Mouse (Mus musculus) embryo, embryonic 11 days (tissue): Measurements from ENCODE around the gene Srsf1.

Experiments
- DNase-seq: peaks from one replicate; pipeline ENCODE4 v3.0.0-alpha.2; 2015

Gene Srsf1

DNA sequence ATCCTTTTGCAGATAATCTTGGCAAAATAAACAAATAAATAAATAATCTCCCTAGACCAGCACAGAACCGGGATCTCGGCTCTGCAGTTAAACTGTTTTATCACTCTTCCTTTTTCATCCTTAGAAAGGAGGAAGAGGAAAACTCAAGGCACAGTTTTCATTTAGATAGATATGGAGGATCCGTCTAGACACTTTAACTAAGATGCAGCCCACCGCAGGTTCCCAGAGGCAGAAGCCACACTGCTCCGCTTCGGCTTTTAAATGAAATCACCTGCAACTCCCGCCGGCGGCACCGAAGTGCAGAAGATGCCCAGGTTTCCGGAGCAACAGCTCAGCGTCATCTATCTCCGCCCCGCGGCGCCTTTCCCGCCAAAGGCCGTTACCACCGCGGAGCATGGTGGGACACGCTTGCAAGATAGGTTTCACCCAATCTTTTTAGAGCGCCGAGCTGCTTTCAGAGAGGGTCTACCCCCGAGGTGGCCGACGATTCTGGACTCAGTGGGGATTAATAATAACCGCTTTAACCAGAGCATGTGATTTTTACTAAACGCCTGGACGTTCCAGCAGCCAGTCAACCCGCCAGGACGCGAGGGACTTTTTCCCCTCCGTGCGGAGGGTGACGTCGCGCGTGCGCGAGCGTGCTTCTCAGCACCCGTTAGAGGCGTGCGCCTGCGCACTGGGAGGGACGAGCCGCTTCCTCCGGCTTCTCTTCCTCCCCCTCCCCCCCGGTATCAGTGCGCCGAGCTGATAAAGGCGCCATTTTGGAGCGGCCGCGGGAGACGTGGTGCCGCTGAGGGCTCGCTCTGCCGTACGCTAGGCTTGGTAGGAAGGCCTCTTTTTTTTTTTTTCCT is at the start of gene Srsf1:
Srsf1 (plus strand) TSS at position 430 of the 851 bp plus-strand sequence.
- peak; percentile 100 for DNase-seq

DNA sequence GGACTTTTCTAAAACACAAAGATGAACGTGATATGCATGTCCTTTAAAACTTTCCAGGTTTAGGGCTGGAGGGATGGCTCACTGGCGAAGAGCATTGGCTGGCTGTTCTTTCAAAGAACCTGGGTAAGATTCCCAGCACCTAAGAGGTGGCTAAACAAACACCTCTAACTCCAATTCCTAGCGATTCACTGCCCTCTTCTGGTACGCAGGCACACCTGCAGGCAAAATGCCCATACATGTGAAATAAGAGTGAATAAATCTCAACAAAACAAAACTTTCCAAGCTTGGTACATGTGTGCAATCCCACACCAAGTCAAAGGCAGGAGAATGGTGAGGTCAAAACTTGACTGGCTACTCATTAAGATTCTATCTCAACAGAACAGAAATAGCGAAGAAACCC is 47.4 kb upstream of the Srsf1 start:
- no peak for DNase-seq

DNA sequence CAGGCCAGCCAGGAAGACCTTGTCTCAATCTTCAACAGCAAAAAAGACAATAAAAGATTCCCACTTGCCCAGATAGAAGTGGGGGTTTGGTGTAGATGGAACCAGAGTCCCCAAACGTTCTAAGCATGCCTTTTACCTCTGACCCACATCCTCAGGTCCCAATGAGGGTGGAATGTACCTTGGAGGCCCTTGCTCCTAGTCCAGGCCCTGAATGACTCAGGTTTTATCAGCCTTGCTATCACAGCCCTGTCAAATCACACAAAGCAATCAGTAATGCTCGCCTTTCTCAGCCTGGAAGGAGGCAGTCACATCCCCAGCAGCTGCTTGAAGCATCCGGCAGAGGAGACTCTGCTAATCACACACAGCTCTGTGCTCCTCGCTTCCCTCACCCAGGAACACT is 44.4 kb upstream of the Srsf1 start:
- DNase-seq = no peak

DNA sequence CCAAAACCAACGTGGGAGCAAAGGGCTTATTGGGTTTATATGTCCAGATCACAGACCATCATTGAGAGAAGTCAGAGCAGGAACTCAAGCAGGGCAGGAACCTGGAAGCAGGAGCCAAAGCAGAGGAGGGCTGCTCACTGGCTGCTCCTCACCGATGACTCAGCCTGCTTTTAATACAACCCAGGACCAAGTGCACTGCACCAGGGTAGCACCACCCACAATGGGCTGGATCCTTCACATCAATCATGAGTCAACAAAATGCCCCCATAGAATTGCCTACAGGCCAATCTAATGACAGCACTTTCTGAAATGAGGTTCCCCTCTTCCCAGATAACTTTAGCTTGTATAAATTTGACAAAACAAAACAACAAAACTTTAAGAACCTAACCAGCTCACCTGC is 43.0 kb upstream of the Srsf1 start:
- DNase-seq = no peak

DNA sequence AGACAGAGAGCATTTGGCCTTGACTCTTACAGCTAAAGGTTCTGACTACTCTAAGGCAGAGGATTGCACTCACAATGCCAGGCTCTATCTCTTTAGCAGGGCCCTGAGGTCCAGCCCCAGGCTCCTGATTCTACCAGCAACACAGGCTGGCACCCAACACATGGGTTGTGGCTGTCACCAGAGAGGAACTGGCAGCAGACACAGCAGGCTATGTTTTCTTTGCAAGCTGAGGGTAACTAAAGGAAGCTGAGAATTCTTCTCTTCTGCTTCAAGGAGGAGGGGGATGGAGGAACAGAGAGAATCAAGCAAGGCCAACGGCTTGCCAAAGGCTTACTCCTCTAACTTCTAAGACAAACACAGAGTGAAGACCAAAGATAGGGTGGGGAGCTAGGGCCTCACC is 38.5 kb upstream of the Srsf1 start:
- DNase-seq = no peak

DNA sequence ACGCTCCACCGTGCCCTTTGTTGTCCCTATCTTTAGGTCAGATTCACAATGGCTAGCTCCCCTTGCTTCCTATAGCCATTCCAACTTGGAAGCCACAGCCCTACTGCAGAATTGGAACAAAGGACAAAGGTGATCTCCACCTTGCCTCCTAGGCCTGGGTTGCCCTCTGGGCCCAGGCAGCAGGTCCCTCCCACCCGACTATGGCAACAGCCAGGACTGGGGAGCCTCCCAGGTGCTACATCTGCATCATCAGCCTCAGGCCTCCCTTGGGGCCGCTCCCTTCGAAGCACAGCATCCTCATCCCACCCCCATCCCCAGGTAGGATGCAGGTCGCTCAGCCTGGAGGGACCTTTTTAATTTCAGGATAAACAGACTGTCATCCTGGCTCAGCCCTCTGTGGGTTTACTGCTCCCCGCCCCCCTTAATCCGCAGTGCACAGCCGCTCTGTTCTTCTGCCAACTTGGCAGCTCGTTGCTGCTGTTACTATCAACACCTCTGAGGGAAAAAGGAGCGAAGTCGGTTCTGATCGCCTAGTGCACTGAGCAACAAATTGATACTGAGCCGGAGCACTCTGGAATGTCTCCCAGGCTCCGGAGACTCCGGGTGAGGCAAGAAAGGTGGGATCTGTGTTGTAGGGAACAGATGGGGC is 37.5 kb upstream of the Srsf1 start:
- DNase-seq = peak; percentile 12

DNA sequence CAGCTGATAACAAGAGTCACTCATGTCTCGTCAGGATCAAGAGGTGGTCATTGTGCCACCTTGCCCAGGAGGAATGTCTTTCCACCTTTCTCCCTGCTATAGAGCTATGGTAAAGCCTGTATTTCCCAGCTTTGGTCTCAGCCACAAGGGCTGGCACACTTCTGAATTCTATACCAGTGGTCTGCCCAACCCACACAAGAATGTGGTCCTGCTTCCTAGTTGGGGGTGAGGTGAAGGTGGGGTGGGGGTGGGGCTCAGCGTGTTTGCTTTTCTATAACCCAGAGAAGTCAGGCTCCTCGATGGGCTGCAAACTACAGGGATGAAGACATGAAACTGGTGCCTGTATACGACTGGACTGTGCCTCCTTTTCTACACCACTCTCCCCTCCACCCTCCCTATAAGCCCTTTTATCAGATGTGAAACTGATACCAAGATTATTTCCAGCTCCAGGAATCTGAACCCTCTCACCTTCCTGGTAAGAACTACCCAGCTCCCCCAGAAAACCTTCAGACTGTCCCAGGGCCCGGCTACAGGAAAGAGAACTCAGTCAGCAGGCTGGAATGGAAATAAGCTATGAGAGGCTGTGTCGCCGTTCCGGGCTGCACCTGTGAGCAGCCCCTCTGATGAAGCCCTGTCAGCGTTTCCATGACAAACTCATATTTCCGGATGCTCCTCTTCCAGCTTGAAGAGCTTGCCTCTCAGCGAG is 35.8 kb upstream of the Srsf1 start:
- no peak for DNase-seq

DNA sequence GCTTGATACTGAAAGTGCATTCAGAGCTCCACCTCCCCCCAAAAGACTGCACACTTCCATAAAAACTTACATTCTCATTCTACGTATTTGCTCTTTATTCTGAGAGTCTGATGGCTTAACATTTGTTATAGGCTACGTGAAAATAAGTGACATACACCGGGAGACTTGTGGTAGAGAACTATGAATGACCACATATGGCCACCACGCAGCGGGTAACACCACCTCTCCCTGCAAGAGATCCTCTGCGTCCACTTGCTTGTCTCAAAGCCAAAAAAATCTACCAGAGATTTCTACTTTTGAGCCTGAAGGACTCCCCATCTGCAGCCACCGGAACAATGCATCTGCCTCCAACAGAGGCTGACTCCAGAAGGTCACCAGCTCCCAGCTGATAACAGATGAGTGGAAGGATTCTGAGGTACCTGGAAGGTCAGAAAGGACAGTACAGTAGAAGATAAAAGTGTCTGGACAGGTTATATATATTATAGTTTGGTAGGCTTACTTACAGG is 35.2 kb upstream of the Srsf1 start:
- DNase-seq = no peak

DNA sequence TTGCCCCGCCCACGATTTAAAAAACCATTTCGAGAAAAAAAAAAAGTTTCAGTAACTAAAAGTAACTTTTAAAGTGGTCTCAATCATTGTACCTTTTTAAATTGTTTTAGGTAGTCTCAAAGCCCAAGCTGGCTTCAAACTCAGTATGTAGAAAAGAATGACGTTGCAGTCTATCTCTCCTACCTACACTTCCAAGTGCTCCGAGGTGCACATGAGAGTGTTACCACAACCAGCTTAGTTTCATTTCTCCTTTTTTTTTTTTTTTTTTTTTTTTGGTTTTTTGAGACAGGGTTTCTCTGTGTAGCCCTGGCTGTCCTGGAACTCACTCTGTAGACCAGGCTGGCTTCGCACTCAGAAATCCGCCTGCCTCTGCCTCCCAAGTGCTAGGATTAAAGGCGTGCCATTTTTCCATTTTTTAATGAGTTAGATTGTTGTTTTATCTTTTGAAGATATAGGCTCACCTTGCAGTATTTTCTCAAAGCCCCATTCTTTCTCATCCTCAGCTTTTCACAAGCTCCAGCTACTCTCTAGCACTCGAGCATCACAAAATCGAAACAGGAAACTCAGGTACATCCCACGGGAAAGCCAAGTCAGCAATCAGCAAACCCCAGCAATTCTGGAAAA is 34.4 kb upstream of the Srsf1 start:
- DNase-seq = no peak

DNA sequence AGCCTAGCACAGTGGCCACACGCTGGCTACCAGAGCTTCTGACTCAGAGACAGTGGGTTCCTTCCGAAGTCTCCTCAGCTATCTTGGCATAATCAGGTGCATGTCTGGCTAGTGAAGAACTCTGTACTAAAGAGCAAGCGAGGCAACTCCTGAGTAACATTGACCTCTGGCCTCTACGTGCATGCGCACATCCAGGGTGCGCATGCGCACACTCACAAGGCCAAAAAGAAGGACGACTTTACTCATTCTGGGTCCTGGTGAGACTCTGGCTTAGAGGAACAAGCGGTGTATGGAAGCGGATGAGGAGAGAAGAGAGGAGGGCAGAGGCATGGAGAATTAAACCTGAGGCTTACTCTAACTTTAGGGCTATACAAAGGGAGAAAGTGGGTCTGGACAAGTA is 33.5 kb upstream of the Srsf1 start:
- DNase-seq = no peak

DNA sequence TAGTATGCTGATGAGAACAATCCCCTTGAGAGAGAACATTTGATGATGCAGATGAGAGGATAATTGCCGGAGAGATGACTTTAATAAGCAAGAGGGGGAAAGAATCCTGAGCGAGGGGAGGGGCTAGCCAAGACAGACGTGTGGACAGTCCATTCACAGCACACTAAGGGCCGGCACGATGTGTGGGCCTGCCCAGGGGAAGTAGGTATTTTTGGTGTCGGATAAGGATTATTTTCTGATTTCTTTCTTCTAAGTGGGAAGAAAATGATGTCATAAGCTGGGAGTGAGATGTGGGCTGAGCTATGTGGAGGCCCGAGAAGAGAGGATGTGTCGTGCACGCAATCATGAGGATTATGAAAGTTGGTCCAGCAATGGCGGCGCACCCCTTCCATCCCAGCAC is 32.0 kb upstream of the Srsf1 start:
- no peak for DNase-seq

DNA sequence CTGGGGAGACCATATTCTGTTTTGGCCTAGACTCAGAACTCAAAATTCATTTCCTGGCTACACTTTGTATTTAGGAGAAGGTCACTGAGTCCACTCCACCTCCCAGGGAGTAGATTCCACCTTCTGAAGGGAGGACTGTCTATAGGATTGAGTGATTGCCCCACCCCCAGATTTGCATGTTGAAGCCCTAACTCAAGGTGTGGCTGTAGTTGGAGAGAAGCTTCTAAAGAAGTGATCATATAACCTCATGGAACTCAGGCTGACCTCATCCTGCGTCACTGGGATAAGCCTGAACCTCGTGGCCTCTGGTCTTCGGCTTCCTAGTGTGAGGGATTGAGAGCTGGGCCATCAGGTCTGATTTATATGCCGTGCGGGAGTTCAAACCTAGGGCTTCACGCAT is 31.4 kb upstream of the Srsf1 start:
- no peak for DNase-seq

DNA sequence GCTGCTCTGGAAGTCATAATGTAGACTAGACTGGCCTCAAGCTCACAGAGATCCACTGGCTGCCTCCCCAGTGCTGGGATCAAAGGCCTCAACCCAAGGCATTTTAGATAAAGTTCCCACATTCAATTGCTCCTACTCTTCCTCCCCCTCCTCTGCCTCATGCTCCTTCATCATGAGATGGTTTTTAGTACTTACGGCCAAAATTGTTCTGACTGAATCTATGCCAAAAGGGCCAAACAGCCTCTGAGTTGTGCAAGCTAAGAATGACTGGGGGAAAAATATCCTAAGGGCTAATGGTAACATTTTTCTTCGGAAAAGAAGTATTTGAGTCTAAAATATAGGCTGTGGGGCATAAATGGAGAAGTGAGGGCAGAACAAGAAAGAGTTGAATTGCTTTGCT is 23.2 kb upstream of the Srsf1 start:
- no peak for DNase-seq

DNA sequence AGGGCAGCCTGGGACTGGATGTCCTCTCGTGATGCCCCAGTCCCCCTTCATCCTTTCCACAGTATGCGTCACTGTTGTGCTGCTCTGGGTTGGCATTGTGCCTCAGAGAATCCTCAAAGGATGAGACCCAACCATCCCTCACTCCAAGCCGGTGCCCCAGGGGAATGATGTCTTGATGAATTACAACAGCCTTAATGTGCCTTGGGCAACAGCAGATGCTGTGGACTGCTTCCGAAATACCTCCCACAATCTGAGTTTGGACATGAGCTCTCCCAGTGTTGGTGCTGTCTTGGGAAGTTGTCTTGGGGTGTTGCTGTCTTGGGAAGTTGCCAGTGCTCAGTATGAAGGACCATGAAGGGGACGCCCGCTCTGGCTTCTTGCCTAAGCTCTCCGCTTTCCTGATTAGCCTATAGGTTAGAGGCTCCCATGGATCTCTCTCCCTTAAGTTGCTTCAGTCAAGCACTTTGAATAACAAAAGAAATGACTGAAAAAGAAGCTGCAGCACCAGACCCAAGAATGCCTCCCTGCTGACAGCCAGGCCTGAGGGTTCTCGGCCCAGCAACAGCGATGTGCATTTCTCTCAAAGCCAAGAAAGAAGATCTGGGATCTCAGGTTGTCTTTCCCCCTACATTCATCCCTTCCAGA is 19.7 kb upstream of the Srsf1 start:
- DNase-seq = peak; percentile 24

DNA sequence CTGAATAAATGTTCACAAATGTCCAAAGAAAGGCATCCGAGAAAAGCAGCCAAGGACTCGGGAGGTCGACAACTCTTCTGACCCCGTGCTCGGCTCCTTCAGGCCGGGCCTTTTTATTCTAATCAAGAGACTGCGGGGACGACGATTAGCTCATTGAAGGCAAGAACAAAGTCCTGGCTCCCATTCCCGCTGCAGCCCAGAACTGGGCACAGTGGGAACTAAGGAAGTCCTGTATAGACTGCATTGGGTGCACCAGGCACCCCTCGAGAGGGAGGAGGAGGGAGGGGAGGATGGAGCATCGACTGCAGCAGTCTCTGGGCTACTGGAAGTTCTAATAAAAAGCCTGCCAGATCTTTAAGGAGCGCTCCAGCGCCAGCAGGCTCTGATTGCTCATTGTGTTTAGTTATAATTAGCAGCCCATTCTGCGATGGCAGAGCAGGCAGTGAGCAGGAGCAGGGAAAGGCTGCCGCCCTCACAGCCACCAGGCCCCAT is 18.9 kb upstream of the Srsf1 start:
- DNase-seq = peak; percentile 43

DNA sequence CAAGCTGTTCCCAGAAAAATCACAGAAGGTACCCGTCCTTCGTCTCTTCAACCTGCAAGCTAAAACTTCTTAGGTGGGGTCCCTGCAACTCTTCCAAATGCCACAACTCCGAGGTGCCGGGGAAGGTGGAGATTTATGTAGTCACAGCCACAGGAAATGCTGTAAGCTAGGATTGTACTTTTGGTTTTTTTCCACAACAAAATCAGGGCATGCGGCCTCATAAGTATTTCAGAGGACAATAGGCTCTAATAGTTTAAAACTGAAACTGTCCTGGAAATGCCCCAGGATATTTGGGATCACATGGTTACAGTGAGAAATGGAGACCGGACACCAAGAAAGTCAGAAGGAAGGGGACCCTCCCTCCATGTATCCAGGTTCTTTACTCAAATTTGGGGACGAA is 17.0 kb upstream of the Srsf1 start:
- DNase-seq = no peak

DNA sequence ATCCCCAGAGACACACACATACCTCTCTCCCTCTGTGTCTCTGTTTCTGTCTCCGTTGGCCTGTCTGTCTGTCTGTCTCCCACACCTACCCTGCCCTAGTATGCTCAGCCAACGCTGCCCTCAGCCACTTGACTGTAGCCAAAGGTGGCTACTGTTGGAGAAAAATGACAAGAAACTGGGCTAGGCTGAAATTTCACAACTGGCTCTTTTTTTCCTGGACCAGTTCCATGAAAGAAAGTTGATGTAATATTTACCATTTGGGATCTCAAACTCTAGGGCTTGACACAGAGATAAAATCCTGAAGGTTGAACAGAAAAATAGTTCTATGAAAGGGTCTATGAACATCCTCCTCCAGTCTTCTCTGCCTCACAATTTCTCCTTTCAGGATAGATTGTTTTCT is 16.3 kb upstream of the Srsf1 start:
- no peak for DNase-seq

DNA sequence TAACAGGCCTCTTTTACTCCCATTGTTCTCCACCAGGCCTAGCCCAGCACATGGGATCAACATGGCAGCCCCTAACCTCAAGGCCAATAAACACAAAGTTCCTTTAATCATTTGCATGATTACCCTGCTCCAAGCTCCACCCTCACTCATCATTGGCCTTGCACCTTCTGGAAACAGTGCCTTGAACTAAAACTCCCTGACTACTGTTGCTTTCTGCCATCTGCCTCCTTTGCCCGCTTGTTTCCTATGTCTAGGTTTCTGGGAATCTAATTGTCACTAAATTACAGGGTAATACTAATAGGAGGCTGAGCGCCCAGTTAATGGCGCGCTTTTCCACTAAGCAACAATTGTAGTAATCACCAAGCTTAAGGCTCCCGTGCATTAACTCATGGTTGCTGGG is 15.4 kb upstream of the Srsf1 start:
- no peak for DNase-seq

DNA sequence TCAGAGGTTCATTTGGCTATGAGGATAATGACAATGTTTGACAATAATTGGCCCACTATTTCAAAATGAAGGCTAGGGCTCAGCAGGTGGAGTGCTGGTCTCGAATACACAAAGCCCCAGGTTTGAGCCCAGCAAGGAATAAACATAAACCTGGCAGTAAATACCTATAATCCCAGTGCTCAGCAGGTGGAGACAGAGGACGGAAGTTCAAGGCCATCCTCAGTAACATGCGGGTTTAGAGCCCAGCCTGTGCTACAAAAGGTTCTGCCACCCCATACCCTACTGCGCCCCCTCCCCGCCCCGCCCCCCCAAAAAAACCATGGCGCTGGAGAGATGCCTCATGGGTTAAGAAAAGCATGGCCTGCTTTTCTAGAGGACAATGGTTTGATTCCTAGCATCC is 11.2 kb upstream of the Srsf1 start:
- no peak for DNase-seq

DNA sequence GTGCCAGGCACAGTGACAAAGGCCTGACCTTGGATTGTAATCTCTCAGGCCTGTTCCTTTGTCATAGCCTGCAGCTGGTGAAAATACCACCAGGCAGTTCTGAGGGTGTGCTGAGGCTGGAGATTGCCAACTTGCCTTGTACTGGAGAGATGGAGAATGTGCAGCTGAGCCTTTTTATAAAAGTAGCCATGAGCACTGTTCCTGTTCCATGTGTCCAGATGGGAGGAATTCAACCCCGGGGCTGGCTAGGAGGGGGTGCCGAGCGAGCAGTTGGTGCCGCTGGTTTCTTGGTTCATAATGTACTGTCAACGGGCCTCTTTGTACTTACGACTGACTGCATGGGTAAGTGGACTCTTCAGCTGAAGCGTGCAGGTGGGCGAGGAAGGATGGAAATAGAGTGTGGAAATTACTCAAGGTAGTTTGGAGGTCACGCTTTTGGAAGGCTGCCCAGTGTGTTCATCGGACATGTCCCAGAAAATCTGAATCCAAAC is 10.4 kb upstream of the Srsf1 start:
- no peak for DNase-seq

DNA sequence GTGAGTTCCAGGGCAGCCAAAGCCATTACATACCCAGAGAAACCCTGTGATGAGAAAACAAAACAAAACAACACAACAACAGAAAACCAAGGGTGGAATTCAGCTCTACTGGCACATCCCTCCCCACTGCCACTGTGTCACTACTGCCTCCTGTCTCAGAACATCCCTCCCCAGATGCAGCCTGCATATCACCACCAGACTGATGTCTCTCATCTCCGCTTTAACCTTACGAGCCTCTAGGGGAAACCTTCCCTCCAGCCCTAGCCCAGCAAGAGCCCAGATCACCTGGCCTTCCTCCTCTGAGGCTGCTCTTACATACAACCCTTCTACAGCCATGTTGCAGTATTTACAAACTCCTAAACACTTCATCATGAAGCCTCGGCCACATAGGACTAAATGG is 9.8 kb upstream of the Srsf1 start:
- DNase-seq = no peak

DNA sequence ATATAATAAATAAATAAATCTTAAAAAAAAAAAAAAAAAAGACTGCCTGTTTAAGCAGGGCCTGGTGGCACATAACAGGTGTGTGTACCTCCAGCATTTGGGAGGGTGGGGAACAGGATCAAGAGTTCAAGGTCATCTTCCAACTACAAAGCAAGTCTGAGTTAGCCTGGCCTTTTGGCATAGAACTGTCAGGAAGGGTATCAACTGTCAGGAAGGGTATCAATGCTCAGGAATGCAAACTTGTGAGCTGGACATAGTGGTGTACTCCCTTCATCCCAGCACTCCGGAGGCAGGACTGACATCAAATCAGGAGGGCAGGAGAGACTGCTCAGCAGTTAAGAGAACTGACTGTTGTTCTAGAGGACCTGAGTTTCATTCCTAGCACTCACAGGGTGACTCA is 8.1 kb upstream of the Srsf1 start:
- no peak for DNase-seq

DNA sequence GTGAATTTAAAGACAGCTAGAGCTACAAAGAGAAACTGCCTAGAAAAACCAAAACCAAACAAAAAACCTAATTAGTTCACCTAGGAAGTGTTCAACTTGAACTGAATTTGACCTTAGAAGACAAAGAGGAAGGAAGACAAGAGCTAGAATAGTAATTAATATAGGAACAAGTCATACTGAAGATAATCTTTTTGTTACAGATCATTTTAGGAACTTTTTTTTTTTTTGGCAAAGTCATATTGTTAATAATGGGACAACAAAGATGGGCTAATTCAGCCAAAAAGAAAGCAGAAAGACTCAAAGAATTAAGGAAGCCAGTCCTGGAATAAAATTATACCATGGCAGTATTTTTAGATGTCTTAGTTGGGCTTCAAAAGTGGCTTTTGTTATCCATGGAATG is 2.9 kb upstream of the Srsf1 start:
- no peak for DNase-seq
